Mouse (Mus musculus): ENCODE data around the gene 4930467E23Rik. TPM values are rescaled to one million over a fixed set of nuclear protein-coding genes. Genes with fewer than 3 reads are reported as not detected.
A peak's percentile ranks its signal among the peaks of the same experiment; 100 is the strongest.
"Not testable (repeated sequence)": the region's sequence is repeated elsewhere in the genome, so short reads cannot be mapped to it uniquely, and the experiment has no call there.

4930467E23Rik gene
- polyA plus RNA-seq, 1 experiment from 2014 or later = not detected

DNA sequence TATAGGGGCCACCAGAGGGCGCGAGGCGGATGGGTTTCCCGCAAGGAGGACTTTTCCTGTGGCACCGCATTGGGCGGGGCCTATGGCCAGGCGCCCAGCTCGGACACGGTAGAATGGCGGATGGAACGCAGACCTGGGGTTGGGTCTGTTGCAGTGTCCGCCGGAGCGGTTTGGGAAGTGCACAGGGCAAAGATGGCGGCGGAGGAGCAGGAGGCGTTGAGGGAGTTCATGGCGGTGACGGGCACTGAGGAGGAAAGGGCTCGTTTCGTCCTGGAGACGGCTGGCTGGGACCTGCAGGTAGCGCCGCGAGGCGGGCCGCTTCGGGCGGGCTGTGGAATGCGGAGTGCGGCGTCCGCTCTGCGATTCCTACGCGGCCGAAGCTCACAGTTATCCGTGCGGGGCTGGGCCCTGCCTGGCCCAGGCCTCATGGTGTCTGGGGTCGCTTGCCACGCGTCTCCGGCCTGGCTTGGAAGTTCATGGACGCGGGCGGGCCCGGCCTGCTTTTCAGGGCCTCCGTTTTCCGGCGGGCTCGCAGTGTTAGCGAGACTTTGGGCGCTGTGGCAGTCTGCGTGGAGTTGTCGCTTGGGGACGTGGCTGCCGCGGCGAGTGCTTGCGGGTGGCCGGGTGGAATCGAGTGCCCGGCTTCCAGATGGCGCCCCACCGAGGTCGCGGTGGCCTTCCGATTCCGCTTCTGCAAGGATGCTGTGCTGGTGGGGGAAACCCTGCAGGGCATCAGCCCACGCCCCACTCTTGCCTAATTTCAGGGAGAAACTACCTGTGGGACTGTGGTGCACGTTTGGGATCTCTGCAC, 55.4 kb downstream of the 4930467E23Rik start:
- Histone ChIP-seq H3K27ac (ENCODE audit: low read depth) (peak overlapping the region; percentile 78), H3K4me3 (ENCODE audit: low read depth, low read length) (peak overlapping the region; percentile 77), H3K4me2 (ENCODE audit: low read depth, low read length) (peak overlapping the region; percentile 69), H3K9ac (replicated peaks) (peak overlapping the region; percentile 94)
- not testable (repeated sequence) for H3K36me3 ChIP-seq (replicated peaks; ENCODE audit: insufficient read depth, low read length); H3K27me3 ChIP-seq (ENCODE audit: insufficient read depth, low read length); H3K9me3 ChIP-seq (ENCODE audit: low read length); H3K4me1 ChIP-seq (ENCODE audit: insufficient read depth)
- peak; percentile 49 for TF ChIP-seq CTCF (IDR thresholded peaks at IDR 0.05; ENCODE audit: low read depth)
- peak; percentile 100 for ATAC-seq
- peak; percentile 95 for DNase-seq
- 10% methylated on average over 66 of the region's 71 CpGs for WGBS (ENCODE audit: insufficient replicate concordance)

DNA sequence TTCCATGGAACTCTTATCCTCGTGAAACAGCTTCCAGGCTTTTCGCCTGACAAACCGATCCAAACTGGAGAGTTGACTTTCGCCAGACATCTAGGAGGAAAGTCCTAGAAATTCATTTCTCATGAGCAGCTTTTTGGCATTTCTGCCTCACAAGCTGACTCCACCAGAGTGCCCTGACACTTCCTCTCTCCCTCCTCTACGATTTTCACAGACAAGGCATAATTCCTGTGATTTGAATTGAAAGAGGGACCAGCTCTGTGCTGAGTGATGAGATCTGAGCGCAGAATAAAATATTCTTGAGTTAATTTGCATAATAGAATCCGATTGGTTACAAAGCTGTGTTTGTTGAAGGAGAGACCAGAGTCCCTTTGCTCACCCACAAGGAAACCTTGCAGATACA, 63.3 kb downstream of the 4930467E23Rik start:
- not testable (repeated sequence) for H3K4me3 ChIP-seq (ENCODE audit: low read depth, low read length); H3K9ac ChIP-seq (replicated peaks); H3K9me3 ChIP-seq (ENCODE audit: low read length); H3K4me2 ChIP-seq (ENCODE audit: low read depth, low read length); ATAC-seq; H3K36me3 ChIP-seq (replicated peaks; ENCODE audit: insufficient read depth, low read length); H3K27ac ChIP-seq (ENCODE audit: low read depth); DNase-seq; H3K4me1 ChIP-seq (ENCODE audit: insufficient read depth); H3K27me3 ChIP-seq (ENCODE audit: insufficient read depth, low read length)
- 61% methylated on average over 7 of the region's 7 CpGs for WGBS (ENCODE audit: insufficient replicate concordance)

Other genes with a start within 250 kb of the 4930467E23Rik start
- not detected in 2 replicates for gene Defb7, start 234.5 kb upstream of the 4930467E23Rik start, polyA plus RNA-seq (2015; fragmentation: Nextera tagmentation; extraction: Ambion mirVana)
- gene Gm31371, start 173.8 kb downstream of the 4930467E23Rik start, polyA plus RNA-seq (2015; fragmentation: Nextera tagmentation; extraction: Ambion mirVana) = not detected in 2 replicates